Mouse (Mus musculus): ENCODE data around the gene Nxn.

GRCm38 (mm10) chr11:76305571-76305970 lies 93.4 kb downstream of the Nxn start:
- TF ChIP-seq USF2 (IDR thresholded peaks at IDR 0.05; ENCODE audit: borderline replicate concordance in 1 of 2, insufficient read depth in 1 of 2, low read depth in 1 of 2, low read length in 2 of 2) (no peak), MYC (IDR thresholded peaks at IDR 0.05; ENCODE audit: low read depth, low read length) (no peak), MAZ (IDR thresholded peaks at IDR 0.05; ENCODE audit: low read depth, low read length) (no peak), TAL1 (IDR thresholded peaks at IDR 0.05; ENCODE audit: low read length) (no peak), GATA1 (IDR thresholded peaks at IDR 0.05; ENCODE audit: low read depth, low read length) (no peak), POLR2AphosphoS2 (IDR thresholded peaks at IDR 0.05; ENCODE audit: low read length) (no peak), CHD2 (IDR thresholded peaks at IDR 0.05; ENCODE audit: low read length) (no peak), ETS1 (IDR thresholded peaks at IDR 0.05; ENCODE audit: low read depth, low read length) (no peak), CTCF (IDR thresholded peaks at IDR 0.05 in 2 of 3, conservative IDR thresholded peaks at IDR 0.05 in 1 of 3; ENCODE audit: control insufficient read depth in 1 of 3, insufficient read depth in 1 of 3, low read depth in 2 of 3, low read length in 3 of 3, poor library complexity in 1 of 3, severe bottlenecking in 1 of 3) (no peak), POLR2A (IDR thresholded peaks at IDR 0.05; ENCODE audit: control insufficient read depth in 1 of 2, insufficient read depth in 1 of 2, low read depth in 1 of 2, low read length in 2 of 2, poor library complexity in 1 of 2) (no peak), EP300 (IDR thresholded peaks at IDR 0.05; ENCODE audit: low read depth in 1 of 2, low read length in 2 of 2) (no peak), SIN3A (IDR thresholded peaks at IDR 0.05; ENCODE audit: low read length) (no peak)
